Mouse (Mus musculus) left cerebral cortex, postnatal 25 days (tissue): ENCODE data around the gene Ifi27l2a. TPM values are rescaled to one million over a fixed set of nuclear protein-coding genes. Genes with fewer than 3 reads are reported as not detected.
A peak's percentile ranks its signal among the peaks of the same experiment; 100 is the strongest.
"Not testable (repeated sequence)": the region's sequence is repeated elsewhere in the genome, so short reads cannot be mapped to it uniquely, and the experiment has no call there.

Experiments used
- DNase-seq, 2 experiments: peaks; one replicate each; pipeline ENCODE4 v3.0.0; 2022; ENCODE audit warnings: low spot score in 2 of 2, mixed read lengths in 1 of 2
- intact Hi-C: fragments of 180-260 bp; cut with DNase I; formaldehyde crosslinking; loops from one replicate; pipeline ENCODE4 v1.15.1; 2025
- total RNA-seq, 2 experiments: library from RNA; stranded (reverse); gene quantifications; 2 replicates each; pipeline ENCODE4 v1.2.3; 2021

Ifi27l2a gene
- total RNA-seq: 1 to 10 TPM; 1.4 to 1.5 TPM

DNA sequence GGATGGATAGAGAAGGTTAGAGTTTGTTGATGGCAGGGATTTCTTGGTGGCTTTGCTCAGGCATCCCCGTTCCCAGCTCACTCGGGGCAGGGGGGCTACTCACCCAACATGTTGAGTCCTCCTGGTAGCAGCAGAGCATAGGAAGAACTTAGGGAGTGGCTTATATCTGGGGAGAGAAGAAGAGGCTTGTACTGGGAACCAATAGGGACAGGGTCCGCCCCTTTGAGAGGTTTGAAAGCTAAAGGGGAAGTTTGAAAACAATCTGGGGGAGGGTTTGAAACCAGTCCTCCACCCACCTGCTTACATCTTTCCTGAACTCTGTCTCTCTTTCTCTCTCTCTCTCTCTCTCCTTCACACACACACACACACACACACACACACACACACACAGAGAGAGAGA lies at the start of gene Ifi27l2a:
Ifi27l2a (minus strand) TSS at position 157 of the 400 bp plus-strand sequence.
- no peak for DNase-seq
- intact Hi-C loops: loop anchor here (5.0 kb wide), 1 partner anchor 34 kb away; no protein-coding TSS in a partner anchor

DNA sequence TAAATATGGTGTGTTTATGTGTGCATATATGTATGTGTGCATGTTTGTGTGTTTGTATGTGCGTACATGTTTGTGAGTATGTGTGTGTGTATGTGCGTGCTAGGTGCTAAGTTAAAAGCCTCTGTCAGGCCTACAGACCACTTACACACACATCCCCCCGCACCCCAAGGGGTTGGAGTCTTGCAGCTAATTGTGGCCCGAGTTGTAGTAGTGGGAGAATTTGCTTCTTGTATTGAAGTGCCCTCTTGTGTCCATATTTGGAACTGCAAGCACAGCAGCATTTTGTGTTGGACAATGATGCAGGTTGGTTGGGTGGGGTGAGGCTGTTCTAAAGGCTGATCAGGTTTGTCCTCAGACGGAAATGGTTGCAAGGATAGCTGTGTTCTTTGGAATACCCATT lies 49.3 kb upstream of the Ifi27l2a start:
- intact Hi-C loops: loop anchor here (1.0 kb wide), 1 partner anchor 66 kb away; no protein-coding TSS in a partner anchor
- peak; percentile 76 to 78 for DNase-seq

GRCm38 (mm10) chr12:103491091-103491730 lies 47.7 kb upstream of the Ifi27l2a start:
- intact Hi-C loops: no loop called here
- DNase-seq: no peak

GRCm38 (mm10) chr12:103487750-103488149 lies 44.3 kb upstream of the Ifi27l2a start:
- no peak for DNase-seq
- intact Hi-C loops: no loop called here

GRCm38 (mm10) chr12:103487276-103487675 lies 43.8 kb upstream of the Ifi27l2a start:
- intact Hi-C loops: no loop called here
- no peak for DNase-seq

GRCm38 (mm10) chr12:103486726-103487125 lies 43.2 kb upstream of the Ifi27l2a start:
- no peak for DNase-seq
- intact Hi-C loops: no loop called here

GRCm38 (mm10) chr12:103484200-103484972 lies 40.9 kb upstream of the Ifi27l2a start:
- DNase-seq, intact Hi-C loops: not testable (repeated sequence)

- intact Hi-C loops: no loop called here
- DNase-seq: no peak
Observed at GRCm38 (mm10) chr12:103482781-103483180, 39.3 kb upstream of the Ifi27l2a start.

GRCm38 (mm10) chr12:103481671-103482070 lies 38.2 kb upstream of the Ifi27l2a start:
- DNase-seq: no peak
- intact Hi-C loops: no loop called here

DNA sequence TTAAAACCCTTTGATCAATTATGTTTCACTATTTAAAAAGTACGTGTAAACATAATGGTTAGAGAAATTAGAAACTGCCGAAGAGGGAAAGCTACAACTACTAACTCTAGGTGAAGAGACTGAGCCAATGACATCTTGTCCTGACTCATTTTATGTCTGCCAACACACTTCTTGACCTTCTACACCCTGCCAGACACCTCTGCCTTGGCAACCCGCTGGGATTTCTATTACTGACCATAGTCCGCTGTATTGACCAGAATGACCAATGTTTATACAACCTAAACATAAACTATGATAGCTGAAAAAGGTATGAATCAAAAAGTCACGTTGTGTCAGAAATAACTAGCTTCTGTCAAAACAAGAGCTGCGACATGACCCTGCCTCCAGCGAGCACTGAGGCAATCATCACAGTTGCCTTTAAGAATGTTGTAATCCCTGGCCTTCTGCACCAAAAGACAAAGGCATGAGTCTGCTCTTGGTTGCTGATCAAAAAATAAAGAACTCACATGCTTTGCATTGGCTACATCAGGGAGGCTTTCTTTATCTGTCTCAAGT lies 34.1 kb upstream of the Ifi27l2a start:
- DNase-seq: no peak
- intact Hi-C loops: loop anchor here (5.0 kb wide), 1 partner anchor 35 kb away; the partner anchor contains the start of gene Ifi27l2a

DNA sequence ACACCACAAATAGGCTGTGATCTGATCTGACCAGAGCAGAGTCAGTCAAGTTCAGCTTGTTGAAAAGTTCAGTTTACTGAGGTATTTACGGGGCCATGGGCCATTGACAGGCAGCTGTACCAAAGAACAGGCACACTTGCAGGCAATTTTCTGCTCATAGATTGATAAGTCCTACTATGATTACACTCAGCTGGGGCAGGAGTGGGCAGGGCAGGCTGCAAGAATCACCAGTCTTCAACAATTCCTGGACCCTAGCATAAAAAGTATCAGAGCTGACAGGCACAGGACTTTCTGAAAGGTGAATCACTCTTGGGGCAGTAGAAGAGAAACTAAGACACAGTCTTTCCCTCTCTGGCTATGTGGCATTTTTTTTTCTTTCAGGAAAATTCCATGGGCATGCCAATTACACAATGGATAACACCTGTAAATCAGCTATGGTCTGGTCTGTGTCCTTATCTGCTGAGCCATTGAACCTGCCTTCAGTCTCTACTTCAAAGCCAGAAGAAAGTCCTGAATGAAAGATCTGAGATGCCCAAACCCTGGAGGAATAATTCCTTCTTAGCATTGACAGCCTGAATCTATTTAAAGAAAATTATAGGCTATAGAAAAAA lies 33.4 kb upstream of the Ifi27l2a start:
- intact Hi-C loops: loop anchor here (5.0 kb wide), 1 partner anchor 35 kb away; the partner anchor contains the start of gene Ifi27l2a
- no peak for DNase-seq

- no peak for DNase-seq
- intact Hi-C loops: no loop called here
Observed at GRCm38 (mm10) chr12:103474481-103474880, 31.0 kb upstream of the Ifi27l2a start.

- DNase-seq: no peak
- intact Hi-C loops: no loop called here
Observed at GRCm38 (mm10) chr12:103457140-103457539, 13.7 kb upstream of the Ifi27l2a start, which contains the start of gene Ifi27l2b. Ifi27l2b (minus strand) TSS chr12:103457223.

GRCm38 (mm10) chr12:103456727-103457126 lies 13.2 kb upstream of the Ifi27l2a start:
- DNase-seq, intact Hi-C loops: not testable (repeated sequence)

DNA sequence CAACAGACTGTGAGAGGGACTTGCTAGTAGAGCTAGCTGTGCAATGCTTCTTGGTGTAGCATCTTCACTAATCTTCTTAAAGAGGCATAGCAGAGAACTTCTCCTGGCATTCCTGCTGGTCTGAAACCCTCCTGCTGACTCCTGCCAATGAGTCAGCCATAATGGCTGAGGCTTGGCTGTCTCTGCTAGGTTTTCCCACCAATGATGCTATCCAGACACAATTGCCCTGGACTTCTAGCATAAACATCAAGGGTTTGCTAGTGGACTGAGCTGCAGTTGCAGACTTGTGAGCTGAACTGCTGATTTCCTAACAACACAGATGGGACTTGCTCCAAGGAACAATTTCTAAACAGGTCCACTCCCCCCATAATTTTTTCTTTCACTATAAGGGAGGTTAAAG lies 9.9 kb upstream of the Ifi27l2a start:
- intact Hi-C loops: no loop called here
- no peak for DNase-seq

DNA sequence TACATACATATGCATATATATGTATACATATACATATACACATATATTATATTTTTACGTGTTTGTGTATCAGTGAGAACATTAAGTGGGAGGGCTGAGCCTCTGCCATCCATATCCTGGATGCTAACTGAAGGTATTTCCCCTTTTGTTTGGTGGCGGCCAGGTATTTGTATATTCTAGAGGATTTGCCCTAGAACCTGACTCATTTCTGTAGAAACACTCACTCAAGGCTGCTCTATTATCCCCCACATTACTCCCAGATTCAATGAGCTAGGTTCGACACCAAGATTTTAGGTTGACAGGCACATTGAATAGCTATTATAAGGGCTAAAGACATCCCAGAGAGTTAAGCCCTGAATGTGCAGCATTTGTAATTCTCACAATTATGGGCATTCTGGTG lies 1.6 kb upstream of the Ifi27l2a start:
- intact Hi-C loops: no loop called here
- DNase-seq: no peak

DNA sequence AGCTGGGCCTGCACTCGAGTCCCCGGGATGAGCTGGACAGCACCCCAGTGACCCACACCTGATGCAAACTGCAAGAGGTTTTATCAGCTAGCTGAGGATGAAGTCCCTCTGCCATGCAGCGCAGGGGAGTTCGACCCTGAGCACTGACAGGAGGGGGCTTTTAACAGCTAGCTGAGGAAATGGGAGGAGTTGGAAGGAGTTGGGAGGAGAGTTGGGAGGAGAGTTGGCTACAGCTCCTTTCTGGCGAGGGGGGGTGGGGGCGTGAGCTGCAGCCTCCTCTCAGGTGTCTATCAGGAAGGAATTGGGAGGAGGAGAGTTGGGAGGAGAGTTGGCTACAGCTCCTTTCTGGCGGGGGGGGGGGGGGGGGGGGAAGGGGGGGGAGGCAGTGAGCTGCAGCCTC lies 781 bp upstream of the Ifi27l2a start:
- DNase-seq: not testable (repeated sequence)
- intact Hi-C loops: loop anchor here (5.0 kb wide), 1 partner anchor 33 kb away; no protein-coding TSS in a partner anchor

GRCm38 (mm10) chr12:103437601-103438000 lies 5.9 kb downstream of the Ifi27l2a start:
- no peak for DNase-seq
- intact Hi-C loops: no loop called here

DNA sequence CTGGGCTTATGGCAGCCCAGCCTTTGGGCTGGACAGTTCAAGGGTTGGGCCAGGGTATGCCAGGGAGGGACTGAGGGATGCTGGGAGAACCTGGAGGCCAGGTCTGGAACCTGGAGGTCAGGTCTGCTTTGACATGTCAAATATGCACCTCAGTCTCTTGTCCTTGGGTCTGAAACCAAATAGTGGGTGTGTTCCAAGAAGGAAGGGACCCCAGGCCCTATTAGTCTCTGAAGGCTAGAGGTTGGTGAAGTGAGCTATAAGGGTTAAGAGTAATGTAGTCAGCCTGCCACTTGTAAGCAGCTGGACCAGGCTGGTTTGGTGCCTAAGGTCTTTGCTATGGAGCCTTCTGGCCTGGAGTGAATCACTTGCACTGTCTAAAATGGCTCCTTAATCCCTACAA lies 8.6 kb downstream of the Ifi27l2a start:
- intact Hi-C loops: loop anchor here (5.0 kb wide), 1 partner anchor 207 kb away; no protein-coding TSS in a partner anchor
- DNase-seq: no peak
